Mouse (Mus musculus) ovary, adult 2 months (tissue): Measurements from ENCODE around the gene Hmbs. TPM values are rescaled to one million over a fixed set of nuclear protein-coding genes. Genes with fewer than 3 reads are reported as not detected.

Experiments
- polyA plus RNA-seq: library from polyadenylated mRNA; depleted of rRNA; stranded (reverse); fragments of >200 nt; gene quantifications from 2 replicates; pipeline ENCODE4 v1.2.3, GENCODE M21; 2012; rRNA removed

The Hmbs gene
- polyA plus RNA-seq = 84.2 and 85.4 TPM in 2 replicates

DNA sequence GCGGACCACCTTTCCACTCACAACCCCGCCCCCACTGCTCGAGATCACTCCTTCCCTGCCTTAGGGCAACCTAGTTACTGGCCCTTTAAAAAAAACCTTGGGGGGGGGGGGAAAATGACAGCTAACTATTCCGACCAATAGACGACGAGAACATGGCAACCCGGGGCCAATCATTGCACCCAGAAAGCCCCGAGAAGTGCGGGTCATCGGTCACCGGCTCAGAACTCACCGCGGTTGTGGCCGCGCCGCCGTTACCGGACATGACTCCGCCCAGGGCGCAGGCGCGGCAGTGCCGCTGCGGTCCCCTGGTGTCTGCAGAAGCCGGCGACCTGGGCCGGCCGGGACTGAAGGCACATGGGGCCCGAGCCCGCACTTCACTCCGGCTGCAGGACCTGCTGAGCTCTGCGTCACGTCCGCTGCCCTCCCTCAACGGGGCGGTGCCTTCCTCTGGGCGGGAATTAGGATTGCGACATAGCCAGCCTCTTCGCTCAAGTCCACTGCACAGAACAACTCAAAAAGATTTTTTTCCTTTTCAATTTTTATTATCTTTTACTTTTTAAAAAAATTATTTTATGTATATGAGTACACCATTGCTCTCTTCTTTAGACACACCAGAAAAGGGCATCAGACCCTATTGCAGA lies at the start of gene Hmbs:
Gene Hmbs, minus strand, starts transcription at position 448 of the 641 bp plus-strand sequence.

DNA sequence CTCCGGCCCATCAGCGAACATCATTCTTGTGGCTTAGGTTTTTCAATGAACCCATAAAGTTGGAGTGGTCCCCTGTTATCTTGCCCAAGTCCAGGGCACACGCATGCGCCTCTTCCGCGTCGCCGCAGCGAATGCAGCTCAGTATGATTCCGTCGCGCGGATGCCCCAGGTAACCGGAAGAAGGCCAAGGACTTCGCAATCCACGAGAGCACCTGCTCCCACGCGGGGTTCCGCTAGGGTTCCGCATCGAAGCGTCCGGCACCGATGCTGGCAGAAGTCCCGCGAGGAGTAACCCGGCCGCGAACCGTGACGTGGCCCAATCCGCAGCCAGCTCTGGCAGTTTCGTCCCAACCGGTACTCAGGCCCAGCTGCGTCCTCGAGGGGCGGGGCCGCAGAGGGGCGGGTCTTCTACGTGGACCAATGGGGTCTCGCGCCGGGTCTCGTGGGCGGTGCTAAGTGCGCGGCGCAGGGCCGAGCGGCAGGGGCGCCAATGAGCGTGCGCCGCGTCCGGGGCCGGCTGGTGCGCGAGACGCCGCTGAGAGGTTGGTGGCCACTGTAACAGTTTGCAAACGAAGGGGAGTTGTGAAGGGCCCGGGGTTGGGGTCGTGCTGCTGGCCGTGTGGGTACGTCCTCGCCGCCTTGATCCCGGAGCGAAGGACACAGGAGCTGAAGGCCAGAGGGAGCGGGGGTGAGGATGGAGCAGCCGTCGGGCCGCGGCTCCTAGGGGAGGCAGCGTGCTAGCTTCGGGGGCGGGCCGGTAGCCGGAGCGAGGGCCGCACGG lies 35.2 kb upstream of the Hmbs start, which contains the start of gene Hyou1:
Gene Hyou1, plus strand, starts transcription at position 437 of the 781 bp plus-strand sequence.

DNA sequence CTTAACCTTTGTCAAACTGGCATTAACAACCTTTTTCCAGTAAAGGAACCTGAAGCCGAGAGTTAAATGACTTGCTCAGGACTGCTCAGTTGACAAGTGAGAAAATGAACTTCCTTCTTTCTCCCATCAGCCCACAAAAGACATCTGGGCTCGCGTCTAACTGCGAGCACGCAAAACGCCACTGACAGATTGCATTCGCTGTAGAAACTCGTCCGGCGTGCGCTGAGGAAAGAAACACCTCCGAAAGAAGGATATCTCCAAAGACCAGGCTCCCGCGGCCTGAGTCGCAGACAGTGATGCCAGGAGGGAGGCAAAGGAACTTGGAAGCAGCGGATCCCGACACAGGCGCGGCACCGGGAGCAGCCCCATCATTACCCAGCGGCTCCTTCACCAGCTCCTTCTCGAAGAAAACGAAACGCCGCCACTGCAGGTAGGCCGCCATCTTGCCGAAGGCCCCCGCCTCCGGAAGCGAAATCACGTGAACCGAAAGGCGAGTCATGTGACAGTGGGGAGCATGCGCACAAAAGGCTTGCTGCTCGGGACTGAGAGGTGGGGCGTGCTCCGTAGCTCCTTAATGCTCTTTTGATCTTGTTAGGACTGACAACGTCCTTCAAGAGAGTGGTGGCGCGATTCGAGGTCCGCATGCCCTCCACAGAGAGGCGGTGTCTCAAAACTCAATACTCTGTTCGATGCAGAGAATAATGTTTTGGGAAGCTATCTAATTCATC lies 17.3 kb upstream of the Hmbs start, which contains the start of gene Vps11:
Gene Vps11, minus strand, starts transcription at position 481 of the 728 bp plus-strand sequence.

DNA sequence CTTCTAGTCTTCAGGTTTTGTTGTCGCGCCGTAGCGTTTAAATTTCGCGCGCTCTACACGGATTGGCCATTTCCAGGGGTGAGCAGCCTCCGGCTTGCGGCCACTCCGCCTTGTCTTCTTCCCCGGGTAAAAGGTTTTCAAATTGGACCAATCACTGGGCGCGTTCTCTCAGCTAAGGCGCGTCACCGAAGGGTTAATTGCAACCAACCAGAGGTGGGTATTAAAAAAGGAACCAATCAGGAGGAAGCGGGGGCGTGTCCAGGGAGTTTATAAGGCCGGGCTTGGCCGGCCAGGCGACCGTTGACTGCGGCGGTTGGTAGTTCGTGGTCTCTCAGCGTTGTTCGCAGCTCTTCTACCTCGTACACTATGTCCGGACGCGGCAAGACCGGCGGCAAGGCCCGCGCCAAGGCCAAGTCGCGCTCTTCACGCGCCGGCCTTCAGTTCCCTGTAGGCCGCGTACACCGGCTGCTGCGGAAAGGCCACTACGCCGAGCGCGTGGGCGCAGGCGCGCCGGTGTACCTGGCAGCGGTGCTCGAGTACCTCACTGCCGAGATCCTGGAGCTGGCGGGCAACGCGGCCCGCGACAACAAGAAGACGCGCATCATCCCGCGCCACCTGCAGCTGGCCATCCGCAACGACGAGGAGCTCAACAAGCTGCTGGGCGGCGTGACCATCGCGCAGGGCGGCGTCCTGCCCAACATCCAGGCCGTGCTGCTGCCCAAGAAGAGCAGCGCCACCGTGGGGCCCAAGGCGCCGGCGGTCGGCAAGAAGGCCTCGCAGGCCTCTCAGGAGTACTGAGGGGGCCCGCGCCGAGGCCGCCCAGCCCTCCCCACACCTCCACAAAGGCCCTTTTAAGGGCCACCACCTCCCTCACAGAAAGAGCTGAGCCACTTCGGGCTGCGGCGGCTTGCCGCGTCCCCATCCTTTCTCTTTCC lies 9.4 kb downstream of the Hmbs start, which contains the start of gene H2afx:
Gene H2afx, plus strand, starts transcription at position 299 of the 935 bp plus-strand sequence.

DNA sequence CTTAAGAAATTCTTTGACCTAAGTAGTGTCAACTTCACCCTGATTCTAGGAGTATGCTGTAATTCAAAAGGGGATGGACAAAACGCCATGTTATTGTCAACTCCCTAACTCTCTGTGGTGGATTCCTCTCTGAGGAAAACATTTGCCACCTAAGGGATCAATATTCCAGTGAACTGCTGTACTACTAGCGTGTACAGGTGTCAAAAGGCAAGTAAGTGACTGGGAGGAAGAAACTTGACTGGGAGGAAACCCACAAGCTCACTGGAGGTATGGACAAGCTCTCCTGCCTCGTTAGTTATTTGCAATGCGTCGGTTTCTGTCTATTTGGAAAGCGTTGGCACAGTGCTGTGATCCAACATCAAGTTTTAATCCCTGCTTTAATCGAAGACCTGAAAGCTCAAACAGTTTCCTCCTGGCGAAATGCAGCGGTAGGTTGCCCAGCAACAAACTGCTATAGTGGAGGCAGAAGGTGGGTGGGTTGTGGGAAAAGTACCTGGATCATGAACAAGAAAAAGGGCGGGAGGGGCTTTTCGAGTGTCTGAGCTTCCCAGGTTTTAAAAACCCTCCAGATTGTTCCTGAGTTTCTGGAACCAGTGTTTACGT lies 18.2 kb downstream of the Hmbs start, which contains the start of gene Dpagt1:
Gene Dpagt1, plus strand, starts transcription at position 252 of the 603 bp plus-strand sequence.

DNA sequence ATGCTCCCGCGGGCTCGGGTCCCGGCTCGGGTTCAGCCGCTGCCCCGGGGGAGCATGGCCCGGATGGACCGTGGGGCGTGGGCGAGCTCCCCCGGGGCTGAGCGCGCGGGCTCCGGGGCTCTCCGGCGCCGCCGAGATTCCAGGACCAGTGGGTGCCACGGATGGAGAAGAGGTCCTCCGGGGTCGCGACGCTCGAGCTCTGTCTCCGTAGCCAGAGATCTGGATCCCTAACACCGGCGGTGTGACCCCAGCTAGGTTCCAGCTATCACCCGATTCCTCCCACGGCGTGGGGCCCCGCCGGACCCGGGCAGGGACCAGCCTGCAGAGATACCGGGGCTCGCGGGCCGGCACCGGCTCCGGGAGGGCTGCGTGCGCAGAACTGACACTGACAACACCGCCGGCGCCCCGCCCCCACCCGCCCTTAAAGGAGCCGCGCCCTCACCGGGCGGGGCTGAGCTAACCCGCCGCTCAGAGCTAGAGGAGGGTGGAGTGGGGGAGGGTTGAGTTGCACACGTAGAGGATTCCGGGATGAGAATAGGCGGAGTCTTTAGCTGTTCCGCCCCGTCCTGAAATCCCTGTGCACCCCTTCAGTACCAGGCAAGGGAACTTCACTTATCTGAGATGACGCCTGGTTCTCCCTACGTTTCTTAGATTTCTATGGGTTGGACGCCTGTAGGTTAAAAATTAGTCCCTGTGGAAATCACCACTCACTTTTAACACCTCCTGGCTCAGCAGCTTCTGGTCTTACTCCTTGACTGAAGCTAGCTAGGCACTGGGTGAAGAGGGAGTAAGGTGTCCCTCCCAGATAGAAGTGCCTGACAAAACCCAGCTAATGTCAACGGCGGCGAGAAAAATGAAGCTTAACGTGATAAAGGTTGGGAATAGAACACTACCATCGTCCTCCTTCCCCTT lies 23.9 kb downstream of the Hmbs start, which contains the start of gene C2cd2l:
Gene C2cd2l, minus strand, starts transcription at position 399 of the 912 bp plus-strand sequence.

DNA sequence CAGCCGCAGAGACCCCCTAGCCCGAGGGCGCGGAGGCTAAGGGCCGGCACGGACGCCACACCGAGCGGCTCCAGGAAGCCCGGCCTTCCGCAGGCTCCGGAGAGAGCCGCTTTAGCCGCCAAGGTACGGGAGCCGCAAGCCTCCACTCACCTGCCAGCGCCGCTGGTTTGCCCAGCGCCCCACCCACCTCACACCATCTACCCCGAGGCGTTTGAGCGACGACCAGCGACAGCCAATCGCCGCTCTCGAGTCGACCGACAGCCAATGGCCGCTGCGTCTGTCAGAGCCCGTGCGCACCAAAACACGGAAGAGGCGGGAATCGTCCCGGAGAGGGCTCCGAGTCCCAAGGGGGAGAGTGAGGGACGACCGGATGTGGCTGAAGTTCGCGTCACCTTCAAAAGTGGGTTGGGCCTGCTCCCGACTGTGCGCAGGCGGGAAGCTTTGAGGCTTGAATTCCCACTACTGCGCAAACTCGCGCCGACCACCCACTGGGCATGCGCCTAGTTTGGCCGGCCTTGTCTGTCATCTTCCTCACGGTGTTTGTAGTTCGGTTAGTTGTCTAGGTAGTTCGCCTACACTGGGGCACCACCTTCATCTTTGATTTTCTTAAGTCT lies 38.5 kb downstream of the Hmbs start, which contains the start of gene Hinfp:
Gene Hinfp, minus strand, starts transcription at position 206 of the 614 bp plus-strand sequence.

GRCm38 (mm10) chr9:44288076-44288958 lies 55.7 kb downstream of the Hmbs start, which contains the start of gene Abcg4:
Gene Abcg4, minus strand, starts transcription at chr9:44288615.

Other genes starting within 250 kb of the Hmbs start
- gene Mfrp, start 242.5 kb downstream of the Hmbs start, polyA plus RNA-seq = 1.8 and 1.9 TPM in 2 replicates
- gene C1qtnf5, start 237.0 kb downstream of the Hmbs start, polyA plus RNA-seq = 26.9 and 30.1 TPM in 2 replicates
- 0.50 and 0.68 TPM in 2 replicates for gene Gm49380, start 230.7 kb downstream of the Hmbs start, polyA plus RNA-seq
- 71.8 and 72.0 TPM in 2 replicates for gene Rnf26, start 230.7 kb downstream of the Hmbs start, polyA plus RNA-seq
- 112 and 143 TPM in 2 replicates for gene Mcam, start 209.8 kb downstream of the Hmbs start, polyA plus RNA-seq
- 7.6 and 7.7 TPM in 2 replicates for gene Cbl, start 110.2 kb downstream of the Hmbs start, polyA plus RNA-seq
- 19.7 and 22.5 TPM in 2 replicates for gene Ccdc153, start 103.6 kb downstream of the Hmbs start, polyA plus RNA-seq
- gene Pdzd3, start 92.8 kb downstream of the Hmbs start, polyA plus RNA-seq = 0.10 and 0.24 TPM in 2 replicates
- gene Nlrx1, start 75.6 kb downstream of the Hmbs start, polyA plus RNA-seq = 18.5 and 18.9 TPM in 2 replicates
- gene Abcg4, start 55.6 kb downstream of the Hmbs start, polyA plus RNA-seq = 25.8 and 35.0 TPM in 2 replicates
- gene Hinfp, start 38.6 kb downstream of the Hmbs start, polyA plus RNA-seq = 26.3 and 36.2 TPM in 2 replicates
- 57.1 and 60.9 TPM in 2 replicates for gene C2cd2l, start 23.9 kb downstream of the Hmbs start, polyA plus RNA-seq
- 74.2 and 75.2 TPM in 2 replicates for gene Dpagt1, start 18.2 kb downstream of the Hmbs start, polyA plus RNA-seq
- gene H2afx, start 9.5 kb downstream of the Hmbs start, polyA plus RNA-seq = 313 and 370 TPM in 2 replicates
- gene Vps11, start 17.4 kb upstream of the Hmbs start, polyA plus RNA-seq = 28.5 and 31.4 TPM in 2 replicates
- 133 and 139 TPM in 2 replicates for gene Hyou1, start 35.3 kb upstream of the Hmbs start, polyA plus RNA-seq
- gene Slc37a4, start 52.6 kb upstream of the Hmbs start, polyA plus RNA-seq = 20.4 and 23.3 TPM in 2 replicates
- 70.5 and 98.9 TPM in 2 replicates for gene Rps25, start 62.9 kb upstream of the Hmbs start, polyA plus RNA-seq
- 42.0 and 46.1 TPM in 2 replicates for gene Trappc4, start 63.4 kb upstream of the Hmbs start, polyA plus RNA-seq
- gene Ccdc84, start 74.3 kb upstream of the Hmbs start, polyA plus RNA-seq = 23.6 and 25.2 TPM in 2 replicates
- 1.7 and 1.8 TPM in 2 replicates for gene Foxr1, start 96.9 kb upstream of the Hmbs start, polyA plus RNA-seq
- 0.29 and 0.55 TPM in 2 replicates for gene Upk2, start 110.7 kb upstream of the Hmbs start, polyA plus RNA-seq
- gene Bcl9l, start 138.6 kb upstream of the Hmbs start, polyA plus RNA-seq = 60.2 and 63.2 TPM in 2 replicates
- 0.13 and 0.69 TPM in 2 replicates for gene Cxcr5, start 217.6 kb upstream of the Hmbs start, polyA plus RNA-seq